Mouse (Mus musculus): ENCODE measurements around the gene Pgf.

- TF ChIP-seq POLR2A (IDR thresholded peaks at IDR 0.05; ENCODE audit: low read depth, low read length) (no peak), CTCF (IDR thresholded peaks at IDR 0.05; ENCODE audit: extremely low read depth, insufficient read depth, insufficient read length, insufficient replicate concordance) (no peak)
These were observed 4.7 kb upstream of the Pgf start for GRCm38 (mm10) chr12:85182345-85182643.
